Mouse (Mus musculus): Measurements from ENCODE around the gene Sp4.

GRCm38 (mm10) chr12:118196583-118196982 is 104.7 kb downstream of the Sp4 start:
- TF ChIP-seq HCFC1 (IDR thresholded peaks at IDR 0.05; ENCODE audit: low read depth, low read length), result no peak
- no peak for TF ChIP-seq UBTF (IDR thresholded peaks at IDR 0.05; ENCODE audit: borderline replicate concordance, insufficient read depth, low read depth, low read length)
- no peak for TF ChIP-seq MAFK (IDR thresholded peaks at IDR 0.05; ENCODE audit: borderline replicate concordance, low read depth, low read length)
- TF ChIP-seq CTCF (IDR thresholded peaks at IDR 0.05 in 2 of 3, conservative IDR thresholded peaks at IDR 0.05 in 1 of 3; ENCODE audit: control insufficient read depth in 1 of 3, insufficient read depth in 1 of 3, low read depth in 2 of 3, low read length in 3 of 3, poor library complexity in 1 of 3, severe bottlenecking in 1 of 3), result no peak
- no peak for TF ChIP-seq E2F4 (IDR thresholded peaks at IDR 0.05; ENCODE audit: borderline replicate concordance, low read depth, low read length)

Measured in MEL (cell line).